ENCODE assay signal across 9 mouse cellular contexts in the genomic region with DNA sequence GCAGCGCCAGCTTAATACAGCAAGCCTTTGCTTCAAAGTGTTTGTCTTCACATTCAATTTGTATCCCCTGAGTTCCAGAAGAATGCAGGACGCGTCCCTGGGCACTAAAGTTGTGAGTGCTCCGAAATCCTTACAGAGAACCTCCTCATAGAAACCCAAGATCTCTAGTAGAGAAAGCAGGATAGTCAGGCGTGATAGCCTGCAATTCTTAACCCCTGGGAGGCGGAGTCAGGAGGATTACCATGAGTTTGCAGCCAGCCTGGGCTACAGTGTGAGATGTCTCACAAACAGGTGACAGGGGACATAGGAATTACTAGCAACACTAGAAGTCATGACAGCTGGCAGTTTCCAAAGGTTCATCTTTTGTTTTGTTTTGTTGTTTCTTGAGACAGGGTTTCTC. TPM values are rescaled to one million over a fixed set of nuclear protein-coding genes. Genes with fewer than 3 reads are reported as not detected.
DNase-seq lines count a peak whose midpoint lies in the region; ATAC-seq and TF ChIP-seq lines count a peak whose summit lies in the region.
"Had no signal": no experiment of that assay in that cellular context is flagged by ENCODE, and none has a peak within 500 bp of the region (broad histone marks: within the 10 kb centered on the region; RNA-seq: fewer than 3 reads in every experiment).

No protein-coding gene starts in this region.

- peak overlapping the region; percentile 67 for H3K4me2 ChIP-seq in liver, embryonic 14.5 days (ENCODE audit: low read depth)

- H3K27me3 ChIP-seq in heart, embryonic 10.5 days (ENCODE audit: insufficient read depth, poor library complexity, severe bottlenecking) = no peaks in the 10 kb centered on the region
- no peaks in the 10 kb centered on the region for H3K27me3 ChIP-seq in spleen, adult 2 months (ENCODE audit: control insufficient read depth, insufficient read depth, low read length)
- no peaks in the 10 kb centered on the region for H3K27me3 ChIP-seq in liver, embryonic 14.5 days (ENCODE audit: control insufficient read depth, insufficient read depth, low read length)

- H3K4me1 ChIP-seq in heart, embryonic 10.5 days = peaks cover 35% of the 10 kb centered on the region
- H3K4me1 ChIP-seq in spleen, adult 2 months (ENCODE audit: control insufficient read depth, insufficient read depth, insufficient read length) = no peaks in the 10 kb centered on the region; the same call in 1 of the 2 replicates
- 0 out of 4 replicates have a peak, but pooled peaks cover 0 to 4% of the 10 kb centered on the region in 2 experiments for H3K4me1 ChIP-seq in liver, embryonic 14.5 days (replicated peaks; ENCODE audit: control insufficient read depth in 2 of 2, insufficient read depth in 2 of 2, low read length in 1 of 2)

- no peak for TF ChIP-seq EP300 in liver, embryonic 14.5 days (IDR thresholded peaks at IDR 0.05; ENCODE audit: low read depth)

- TF ChIP-seq POLR2A in spleen, adult 2 months (IDR thresholded peaks at IDR 0.05; ENCODE audit: low read depth, low read length) = no peak

- peak overlapping the region; percentile 40 for H3K9ac ChIP-seq in liver, embryonic 14.5 days (replicated peaks)

- H3K4me3 ChIP-seq in heart, embryonic 10.5 days = peak overlapping the region; percentile 52
- peak overlapping the region; percentile 46; the same call in 1 of the 2 replicates for H3K4me3 ChIP-seq in spleen, adult 2 months (ENCODE audit: extremely low read depth, insufficient read depth, insufficient read length)
- peak overlapping the region; percentile 39 to 67 for H3K4me3 ChIP-seq in liver, embryonic 14.5 days (ENCODE audit: insufficient read depth in 1 of 2, low read depth in 2 of 2, low read length in 2 of 2)

- ATAC-seq in liver, embryonic 14.5 days (ENCODE audit: insufficient read depth) = no peak

- peaks cover 69% of the 10 kb centered on the region for H3K36me3 ChIP-seq in heart, embryonic 10.5 days
- H3K36me3 ChIP-seq in spleen, adult 2 months (ENCODE audit: control insufficient read depth, insufficient read depth, low read length) = peaks cover 5% of the 10 kb centered on the region
- no peaks in the 10 kb centered on the region; the same call in 1 of the 2 replicates for H3K36me3 ChIP-seq in liver, embryonic 14.5 days (replicated peaks; ENCODE audit: control insufficient read depth, insufficient read depth, low read depth)

- no peak overlapping the region for H3K27ac ChIP-seq in heart, embryonic 10.5 days
- H3K27ac ChIP-seq in spleen, adult 2 months (ENCODE audit: insufficient read depth, low read length) = no peak overlapping the region
- H3K27ac ChIP-seq in liver, embryonic 14.5 days = no peak overlapping the region

- WGBS in heart, embryonic 10.5 days = 54% methylated on average over 6 of the region's 6 CpGs
- WGBS in spleen, adult 2 months = 42% methylated on average over 6 of the region's 6 CpGs
- 49% methylated on average over 6 of the region's 6 CpGs for WGBS in liver, embryonic 14.5 days (ENCODE audit: insufficient replicate concordance)

- no peak for DNase-seq in heart, embryonic 10.5 days (ENCODE audit: low spot score)
- DNase-seq in heart, postnatal 14 days = no peak
- no peak for DNase-seq in spleen, adult 2 months (ENCODE audit: low read depth in 1 of 2, low spot score in 2 of 2)
- DNase-seq in spleen, adult 12 weeks (ENCODE audit: low spot score) = no peak
- DNase-seq in liver, embryonic 14.5 days (ENCODE audit: low read depth in 3 of 3, low spot score in 3 of 3) = no peak
- DNase-seq in gastrocnemius, postnatal 4 days (ENCODE audit: low spot score in 2 of 2) = no peak
- DNase-seq in testis, postnatal 14 days (ENCODE audit: low spot score) = no peak
- no peak for DNase-seq in gastrocnemius, adult 18-20 months (ENCODE audit: low spot score)
- DNase-seq: layer of hippocampus, postnatal 36 days had no signal

- no peak for TF ChIP-seq CTCF in spleen, adult 2 months (IDR thresholded peaks at IDR 0.05; ENCODE audit: extremely low read depth, insufficient read depth, insufficient read length, insufficient replicate concordance)
- no peak for TF ChIP-seq CTCF in liver, embryonic 14.5 days (IDR thresholded peaks at IDR 0.05; ENCODE audit: low read depth)

- intact Hi-C loops in heart, postnatal 14 days (cut with DNase I) = no loop called here

- H3K9me3 ChIP-seq in heart, embryonic 10.5 days = no peaks in the 10 kb centered on the region
- no peaks in the 10 kb centered on the region for H3K9me3 ChIP-seq in liver, embryonic 14.5 days (ENCODE audit: control insufficient read depth, low read length)

RNA-seq across cellular contexts. Expression of gene Aasdh, which starts 35.8 kb away (rescaled TPM):
- 14.8 and 21.3 TPM in 2 replicates for polyA plus RNA-seq in heart, embryonic 10.5 days (2016; fragmentation: Nextera tagmentation; extraction: Ambion mirVana)
- total RNA-seq in heart, postnatal 14 days (2021) = 10 to 100 TPM; 12.8 to 13.6 TPM
- 7.4 and 9.8 TPM in 2 replicates for polyA plus RNA-seq in spleen, adult 2 months (2012; rRNA removed)
- 4.4 and 6.7 TPM in 2 replicates for polyA plus RNA-seq in liver, embryonic 14.5 days (2012; rRNA removed)
- 5.2 and 5.3 TPM in 2 replicates for polyA plus RNA-seq in liver, embryonic 14.5 days (2014; fragmentation: Nextera tagmentation; extraction: Ambion mirVana)
- total RNA-seq in gastrocnemius, postnatal 4 days (2021) = 10 to 100 TPM; 12.4 to 16.0 TPM
- total RNA-seq in gastrocnemius, adult 18-20 months (2021) = 10 to 100 TPM; 10.6 to 12.1 TPM
